ENCODE assay signal across 8 mouse cellular contexts in genomic region chr4:49480104-49480760, GRCm38 (mm10). TPM values are rescaled to one million over a fixed set of nuclear protein-coding genes. Genes with fewer than 3 reads are reported as not detected.
A peak's percentile ranks its signal among the peaks of the same experiment; 100 is the strongest.
DNase-seq lines count a peak whose midpoint lies in the region; ATAC-seq lines count a peak whose summit lies in the region.

No protein-coding gene starts in this region.

- H3K27me3 ChIP-seq in heart, embryonic 13.5 days (replicated peaks), result no peaks in the 10 kb centered on the region; the same call in 1 of the 2 replicates
- peaks cover 8% of the 10 kb centered on the region for H3K27me3 ChIP-seq in embryonic facial prominence, embryonic 13.5 days
- no peaks in the 10 kb centered on the region for H3K27me3 ChIP-seq in midbrain, embryonic 12.5 days

- no peaks in the 10 kb centered on the region for H3K9me3 ChIP-seq in heart, embryonic 13.5 days
- H3K9me3 ChIP-seq in embryonic facial prominence, embryonic 13.5 days, result no peaks in the 10 kb centered on the region
- no peaks in the 10 kb centered on the region for H3K9me3 ChIP-seq in midbrain, embryonic 12.5 days

- H3K4me1 ChIP-seq in heart, embryonic 13.5 days, result peaks cover 13% of the 10 kb centered on the region
- peaks cover 11% of the 10 kb centered on the region; the same call in 1 of the 2 replicates for H3K4me1 ChIP-seq in embryonic facial prominence, embryonic 13.5 days
- peaks cover 6% of the 10 kb centered on the region for H3K4me1 ChIP-seq in midbrain, embryonic 12.5 days

- H3K9ac ChIP-seq in heart, embryonic 13.5 days, result no peak overlapping the region; the same call in 1 of the 2 replicates
- H3K9ac ChIP-seq in embryonic facial prominence, embryonic 13.5 days, result no peak overlapping the region
- no peak overlapping the region for H3K9ac ChIP-seq in midbrain, embryonic 12.5 days (replicated peaks)

- no peak for ATAC-seq in heart, embryonic 13.5 days (ENCODE audit: extremely low read depth, insufficient number of reproducible peaks, low FRiP score, low TSS enrichment)
- no peak for ATAC-seq in embryonic facial prominence, embryonic 13.5 days (ENCODE audit: insufficient number of reproducible peaks, insufficient read depth, low FRiP score, low TSS enrichment, low read depth)
- ATAC-seq in midbrain, embryonic 12.5 days (ENCODE audit: low FRiP score, low read depth), result no peak

- H3K4me3 ChIP-seq in heart, embryonic 13.5 days, result peak overlapping the region; percentile 30
- peak overlapping the region; percentile 12 for H3K4me3 ChIP-seq in embryonic facial prominence, embryonic 13.5 days
- H3K4me3 ChIP-seq in midbrain, embryonic 12.5 days, result no peak overlapping the region

- no peak for DNase-seq in heart, adult 9 months (ENCODE audit: low spot score in 2 of 2)
- DNase-seq in kidney, postnatal 10 days, result peak; percentile 27
- DNase-seq in cerebellum, adult 18-20 months, result no peak
- no peak for DNase-seq in right cerebral cortex, postnatal 36 days (ENCODE audit: low spot score in 2 of 2)
- DNase-seq in gastrocnemius, postnatal 10 days, result no peak

- peak overlapping the region; percentile 63 for H3K4me2 ChIP-seq in heart, embryonic 13.5 days
- peak overlapping the region; percentile 41 for H3K4me2 ChIP-seq in embryonic facial prominence, embryonic 13.5 days
- peak overlapping the region; percentile 26; the same call in 1 of the 2 replicates for H3K4me2 ChIP-seq in midbrain, embryonic 12.5 days (replicated peaks)

- H3K27ac ChIP-seq in heart, embryonic 13.5 days (replicated peaks), result no peak overlapping the region
- 0 out of 2 replicates have a peak overlapping the region, but pooled peaks have one; percentile 28 for H3K27ac ChIP-seq in embryonic facial prominence, embryonic 13.5 days
- no peak overlapping the region for H3K27ac ChIP-seq in midbrain, embryonic 12.5 days (replicated peaks)

- no peaks in the 10 kb centered on the region for H3K36me3 ChIP-seq in heart, embryonic 13.5 days
- no peaks in the 10 kb centered on the region for H3K36me3 ChIP-seq in embryonic facial prominence, embryonic 13.5 days
- no peaks in the 10 kb centered on the region for H3K36me3 ChIP-seq in midbrain, embryonic 12.5 days

- WGBS in heart, embryonic 13.5 days, result 17% methylated on average over 21 of the region's 21 CpGs
- 20% methylated on average over 21 of the region's 21 CpGs for WGBS in embryonic facial prominence, embryonic 13.5 days
- 23% methylated on average over 21 of the region's 21 CpGs for WGBS in midbrain, embryonic 12.5 days

RNA-seq across cellular contexts. Expression of gene Acnat1, which starts 6.5 kb away (rescaled TPM):
- not detected in 2 replicates for polyA plus RNA-seq in heart, embryonic 13.5 days (2015; fragmentation: Nextera tagmentation; extraction: Ambion mirVana)
- polyA plus RNA-seq in embryonic facial prominence, embryonic 13.5 days (2015; fragmentation: Nextera tagmentation; extraction: Ambion mirVana), result 0.18 TPM in 1 of 2 replicates, not detected in the other
- polyA plus RNA-seq in midbrain, embryonic 12.5 days (2016; fragmentation: Nextera tagmentation; extraction: Ambion mirVana), result not detected in 2 replicates
- total RNA-seq in gastrocnemius, postnatal 10 days (2021), result not detected

RNA-seq across cellular contexts. Expression of gene Baat, which starts 26.1 kb away (rescaled TPM):
- 0.08 TPM in 2 replicates for polyA plus RNA-seq in heart, embryonic 13.5 days (2015; fragmentation: Nextera tagmentation; extraction: Ambion mirVana)
- polyA plus RNA-seq in embryonic facial prominence, embryonic 13.5 days (2015; fragmentation: Nextera tagmentation; extraction: Ambion mirVana), result 0.21 TPM in 1 of 2 replicates, not detected in the other
- polyA plus RNA-seq in midbrain, embryonic 12.5 days (2016; fragmentation: Nextera tagmentation; extraction: Ambion mirVana), result 0.17 and 0.67 TPM in 2 replicates
- total RNA-seq in gastrocnemius, postnatal 10 days (2021), result under 1 TPM in 1 of 2 experiments, not detected in 1; 0.12 TPM

RNA-seq across cellular contexts. Expression of gene Mrpl50, which starts 40.7 kb away (rescaled TPM):
- polyA plus RNA-seq in heart, embryonic 13.5 days (2015; fragmentation: Nextera tagmentation; extraction: Ambion mirVana), result 57.7 and 63.0 TPM in 2 replicates
- 84.8 and 89.9 TPM in 2 replicates for polyA plus RNA-seq in embryonic facial prominence, embryonic 13.5 days (2015; fragmentation: Nextera tagmentation; extraction: Ambion mirVana)
- 84.7 and 86.1 TPM in 2 replicates for polyA plus RNA-seq in midbrain, embryonic 12.5 days (2016; fragmentation: Nextera tagmentation; extraction: Ambion mirVana)
- total RNA-seq in gastrocnemius, postnatal 10 days (2021), result 10 to 100 TPM; 32.1 to 33.7 TPM

RNA-seq across cellular contexts. Expression of gene Zfp189, which starts 40.7 kb away (rescaled TPM):
- polyA plus RNA-seq in heart, embryonic 13.5 days (2015; fragmentation: Nextera tagmentation; extraction: Ambion mirVana), result 5.9 and 6.0 TPM in 2 replicates
- polyA plus RNA-seq in embryonic facial prominence, embryonic 13.5 days (2015; fragmentation: Nextera tagmentation; extraction: Ambion mirVana), result 10.7 and 11.8 TPM in 2 replicates
- polyA plus RNA-seq in midbrain, embryonic 12.5 days (2016; fragmentation: Nextera tagmentation; extraction: Ambion mirVana), result 15.2 and 16.2 TPM in 2 replicates
- 1 to 10 TPM; 3.4 to 3.6 TPM for total RNA-seq in gastrocnemius, postnatal 10 days (2021)
